Mouse (Mus musculus) adrenal gland, postnatal 14 days (tissue): Measurements from ENCODE around the gene Amy2a2. TPM values are rescaled to one million over a fixed set of nuclear protein-coding genes. Genes with fewer than 3 reads are reported as not detected.
"Not testable (repeated sequence)": the region's sequence is repeated elsewhere in the genome, so short reads cannot be mapped to it uniquely, and the experiment has no call there.

ENCODE experiments used
- DNase-seq: peaks from one replicate; pipeline ENCODE4 v3.0.0; 2021; ENCODE audit warnings: mixed read lengths
- long read RNA-seq, 2 experiments: library from polyadenylated mRNA; stranded (forward); transcript quantifications; one replicate each; pipeline ENCODE4 v2.0.0; 2021
- total RNA-seq: library from RNA; stranded (reverse); gene quantifications from 2 replicates; pipeline ENCODE4 v1.2.3, GENCODE M21; 2021

Gene Amy2a2
- not detected in 2 replicates for total RNA-seq
- long read RNA-seq, experiment 1 = 0 reads
- long read RNA-seq, experiment 2, transcript Amy2a2-201 (10 exons, 3,717 nt) = major isoform, 9 of 9 reads
- long read RNA-seq, experiment 2, partial matches to known transcripts = 0 of 9 reads
- long read RNA-seq, experiment 2, other reads (novel, unspliced or antisense) = 0 of 9 reads

DNA sequence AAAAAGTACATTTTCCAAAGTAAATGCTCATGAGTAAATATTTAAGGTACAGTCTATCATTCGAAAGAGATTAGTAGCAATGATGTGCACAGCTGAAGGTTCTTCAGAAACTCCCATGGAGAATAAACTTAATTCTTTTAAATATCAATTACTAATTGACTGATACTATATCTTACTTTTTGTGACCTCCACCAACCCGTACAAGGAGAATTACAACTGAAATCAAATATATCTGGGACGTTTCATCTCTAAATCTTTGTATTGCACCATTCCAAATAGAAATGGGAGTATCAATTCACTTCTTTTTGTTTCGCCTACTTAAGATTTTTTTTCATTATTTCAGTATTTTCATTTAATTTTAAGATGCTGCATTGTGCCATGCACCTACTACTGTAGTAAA, at the start of gene Amy2a2:
TSS of gene Amy2a2 (minus strand) at position 101 of the 400 bp plus-strand sequence.
- not testable (repeated sequence) for DNase-seq

DNA sequence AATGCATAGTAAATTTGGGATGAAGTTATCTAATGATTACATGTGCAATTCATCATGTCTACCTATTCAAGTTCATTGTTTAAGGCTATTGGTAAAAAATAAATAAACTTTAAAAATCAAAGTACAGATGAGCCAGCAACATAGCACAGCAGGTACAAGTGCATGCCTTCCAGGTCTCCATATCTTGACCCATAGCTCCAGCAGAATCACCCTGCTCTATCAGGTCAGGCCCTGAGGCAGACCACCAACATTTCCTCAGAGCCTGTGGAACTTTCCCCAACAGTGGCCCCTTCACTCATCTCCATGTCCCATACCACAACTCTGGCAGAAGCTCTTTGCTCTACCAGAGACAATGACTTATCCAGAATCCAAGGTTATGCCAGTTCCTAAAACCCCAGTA, 11.0 kb downstream of the Amy2a2 start:
- DNase-seq = not testable (repeated sequence)

DNA sequence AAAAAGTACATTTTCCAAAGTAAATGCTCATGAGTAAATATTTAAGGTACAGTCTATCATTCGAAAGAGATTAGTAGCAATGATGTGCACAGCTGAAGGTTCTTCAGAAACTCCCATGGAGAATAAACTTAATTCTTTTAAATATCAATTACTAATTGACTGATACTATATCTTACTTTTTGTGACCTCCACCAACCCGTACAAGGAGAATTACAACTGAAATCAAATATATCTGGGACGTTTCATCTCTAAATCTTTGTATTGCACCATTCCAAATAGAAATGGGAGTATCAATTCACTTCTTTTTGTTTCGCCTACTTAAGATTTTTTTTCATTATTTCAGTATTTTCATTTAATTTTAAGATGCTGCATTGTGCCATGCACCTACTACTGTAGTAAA, 32.5 kb downstream of the Amy2a2 start, which contains the start of gene Amy2a3:
TSS of gene Amy2a3 (minus strand) at position 101 of the 400 bp plus-strand sequence.
- not testable (repeated sequence) for DNase-seq

DNA sequence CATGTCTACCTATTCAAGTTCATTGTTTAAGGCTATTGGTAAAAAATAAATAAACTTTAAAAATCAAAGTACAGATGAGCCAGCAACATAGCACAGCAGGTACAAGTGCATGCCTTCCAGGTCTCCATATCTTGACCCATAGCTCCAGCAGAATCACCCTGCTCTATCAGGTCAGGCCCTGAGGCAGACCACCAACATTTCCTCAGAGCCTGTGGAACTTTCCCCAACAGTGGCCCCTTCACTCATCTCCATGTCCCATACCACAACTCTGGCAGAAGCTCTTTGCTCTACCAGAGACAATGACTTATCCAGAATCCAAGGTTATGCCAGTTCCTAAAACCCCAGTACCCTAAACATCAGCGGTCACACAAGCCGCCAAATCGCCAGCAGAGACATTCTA, 43.5 kb downstream of the Amy2a2 start:
- DNase-seq = not testable (repeated sequence)

Other genes with a start within 250 kb of the Amy2a2 start
- 0.45 and 4.0 TPM in 2 replicates for gene Amy2a5, start 97.8 kb downstream of the Amy2a2 start, total RNA-seq
- not detected in 2 replicates for gene Amy2a4, start 65.2 kb downstream of the Amy2a2 start, total RNA-seq
- gene Amy2a3, start 32.6 kb downstream of the Amy2a2 start, total RNA-seq = not detected in 2 replicates
- gene Amy2a1, start 175.8 kb upstream of the Amy2a2 start, total RNA-seq = 1.6 TPM in 1 of 2 replicates, not detected in the other